Mouse (Mus musculus): ENCODE measurements around the gene Il11ra1.

DNA sequence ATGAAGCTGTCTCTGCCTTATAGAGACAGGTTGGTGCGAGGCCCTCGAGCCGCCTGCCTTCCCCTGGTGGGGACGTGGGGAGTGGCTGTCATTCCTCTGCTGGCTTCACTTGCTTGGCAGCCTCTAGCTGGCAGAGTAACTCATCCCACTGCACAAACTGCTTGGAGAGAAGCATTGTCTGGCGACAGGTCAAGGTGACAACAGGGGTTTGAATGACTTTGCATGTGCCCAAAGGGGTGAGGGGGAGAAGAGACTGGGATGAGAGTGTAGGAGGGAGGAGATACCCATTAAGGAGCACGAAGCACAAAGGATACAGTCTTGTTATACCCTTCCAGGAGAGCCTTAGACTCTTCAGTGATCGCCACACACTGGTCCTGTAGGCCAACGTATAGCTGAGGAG is 15.3 kb downstream of the Il11ra1 start:
- TF ChIP-seq CTCF (IDR thresholded peaks at IDR 0.05; ENCODE audit: borderline replicate concordance, extremely low read depth, insufficient read depth, insufficient read length), result no peak
- TF ChIP-seq POLR2A (IDR thresholded peaks at IDR 0.05; ENCODE audit: borderline replicate concordance, extremely low read depth, insufficient read depth, insufficient read length, poor library complexity, severe bottlenecking), result no peak

All from brain, embryonic 14.5 days (tissue).